Comparison of ENCODE assay signal across 8 mouse cellular contexts in genomic region chr7:121077829-121078228, GRCm38 (mm10). TPM values are rescaled to one million over a fixed set of nuclear protein-coding genes. Genes with fewer than 3 reads are reported as not detected.
DNase-seq lines count a peak whose midpoint lies in the region; ATAC-seq lines count a peak whose summit lies in the region.

No protein-coding gene starts in this region.

- WGBS in intestine, embryonic 16.5 days = 25% methylated on average over 5 of the region's 5 CpGs
- 11% methylated on average over 5 of the region's 5 CpGs for WGBS in midbrain, embryonic 15.5 days

- H3K4me3 ChIP-seq in intestine, embryonic 16.5 days (ENCODE audit: low read length) = no peak overlapping the region
- no peak overlapping the region for H3K4me3 ChIP-seq in midbrain, embryonic 15.5 days

- no peaks in the 10 kb centered on the region; the same call in 1 of the 2 replicates for H3K36me3 ChIP-seq in intestine, embryonic 16.5 days (ENCODE audit: control insufficient read depth, insufficient read depth, low read length)
- H3K36me3 ChIP-seq in midbrain, embryonic 15.5 days (replicated peaks) = peaks cover 7% of the 10 kb centered on the region; the same call in 1 of the 2 replicates

- H3K9ac ChIP-seq in intestine, embryonic 16.5 days (ENCODE audit: low read depth, low read length) = no peak overlapping the region
- H3K9ac ChIP-seq in midbrain, embryonic 15.5 days = no peak overlapping the region

- intact Hi-C loops in left cerebral cortex, postnatal 10 days (cut with DNase I) = loop anchor here (2.0 to 10.0 kb wide), 2 partner anchors 43 to 317 kb away; partner anchors contain the start of gene Hs3st2

- peak; percentile 78 for DNase-seq in 3T3-L1 (ENCODE audit: low read depth, low spot score)
- DNase-seq in R1 (ENCODE audit: low read depth, low spot score) = peak; percentile 62
- DNase-seq in cerebellum, postnatal 36 days = peak; percentile 40 to 73
- peak; percentile 36 to 49 for DNase-seq in frontal cortex, postnatal 25 days (ENCODE audit: low spot score in 2 of 2)
- DNase-seq in left cerebral cortex, postnatal 10 days (ENCODE audit: extremely low spot score in 1 of 2, low spot score in 2 of 2) = peak; percentile 57 to 69
- DNase-seq in telencephalon, adult 2 months (ENCODE audit: low read depth, low spot score) = peak; percentile 46

- H3K27me3 ChIP-seq in intestine, embryonic 16.5 days (replicated peaks; ENCODE audit: control insufficient read depth, insufficient read depth, low read length) = no peaks in the 10 kb centered on the region
- H3K27me3 ChIP-seq in midbrain, embryonic 15.5 days (replicated peaks) = no peaks in the 10 kb centered on the region

- H3K27ac ChIP-seq in intestine, embryonic 16.5 days (ENCODE audit: low read length) = no peak overlapping the region
- H3K27ac ChIP-seq in midbrain, embryonic 15.5 days = peak overlapping the region; percentile 48; the same call in 1 of the 2 replicates

- H3K9me3 ChIP-seq in intestine, embryonic 16.5 days (ENCODE audit: control insufficient read depth, low read length) = no peaks in the 10 kb centered on the region
- no peaks in the 10 kb centered on the region for H3K9me3 ChIP-seq in midbrain, embryonic 15.5 days

- H3K4me1 ChIP-seq in intestine, embryonic 16.5 days (ENCODE audit: control insufficient read depth, insufficient read depth, low read length) = no peaks in the 10 kb centered on the region
- peaks cover 4% of the 10 kb centered on the region for H3K4me1 ChIP-seq in midbrain, embryonic 15.5 days

- no peak overlapping the region for H3K4me2 ChIP-seq in intestine, embryonic 16.5 days (ENCODE audit: low read depth, low read length)
- no peak overlapping the region for H3K4me2 ChIP-seq in midbrain, embryonic 15.5 days

- ATAC-seq in intestine, embryonic 16.5 days = peak; percentile 71
- ATAC-seq in midbrain, embryonic 15.5 days (replicated peaks) = peak; percentile 88

RNA-seq across cellular contexts. Expression of gene Igsf6, which starts 3.5 kb away (rescaled TPM):
- 2.6 and 2.7 TPM in 2 replicates for polyA plus RNA-seq in intestine, embryonic 16.5 days (2015; fragmentation: Nextera tagmentation; extraction: Ambion mirVana)
- total RNA-seq in left cerebral cortex, postnatal 10 days (2021) = under 1 TPM in 1 of 2 experiments, not detected in 1; 0.16 TPM
- polyA plus RNA-seq in midbrain, embryonic 15.5 days (2015; fragmentation: Nextera tagmentation; extraction: Ambion mirVana) = 1.1 and 1.3 TPM in 2 replicates

RNA-seq across cellular contexts. Expression of gene Otoa, which starts 3.6 kb away (rescaled TPM):
- polyA plus RNA-seq in intestine, embryonic 16.5 days (2015; fragmentation: Nextera tagmentation; extraction: Ambion mirVana) = 0.06 TPM in 2 replicates
- under 1 TPM; 0.36 to 0.41 TPM for total RNA-seq in left cerebral cortex, postnatal 10 days (2021)
- 0.09 and 0.35 TPM in 2 replicates for polyA plus RNA-seq in midbrain, embryonic 15.5 days (2015; fragmentation: Nextera tagmentation; extraction: Ambion mirVana)

RNA-seq across cellular contexts. Expression of gene Mettl9, which starts 43.6 kb away (rescaled TPM):
- polyA plus RNA-seq in intestine, embryonic 16.5 days (2015; fragmentation: Nextera tagmentation; extraction: Ambion mirVana) = 121 and 123 TPM in 2 replicates
- 10 to 100 TPM; 85.4 to 96.1 TPM for total RNA-seq in left cerebral cortex, postnatal 10 days (2021)
- 184 and 186 TPM in 2 replicates for polyA plus RNA-seq in midbrain, embryonic 15.5 days (2015; fragmentation: Nextera tagmentation; extraction: Ambion mirVana)
